22 mouse cellular contexts compared by ENCODE assay signal in genomic region chr9:115994772-115995171, GRCm38 (mm10).
DNase-seq lines count a peak whose midpoint lies in the region; ATAC-seq and TF ChIP-seq lines count a peak whose summit lies in the region.
"Had no signal": no experiment of that assay in that cellular context is flagged by ENCODE, and none has a peak within 500 bp of the region (broad histone marks: within the 10 kb centered on the region; RNA-seq: fewer than 3 reads in every experiment).

No protein-coding gene starts in this region.

- peak; percentile 39 to 52 for DNase-seq in heart, adult 2 months
- DNase-seq in heart, adult 9 months (ENCODE audit: low spot score in 2 of 2): peak; percentile 16 to 26
- DNase-seq in heart, postnatal 4 days: peak; percentile 42
- no peak for DNase-seq in spleen, postnatal 4 days (ENCODE audit: low spot score in 2 of 2)
- DNase-seq: cerebellum, adult 9-10 months; forebrain, postnatal 0 days; kidney, adult 2 months; kidney, postnatal 36 days; layer of hippocampus, adult 9-11 months; liver, embryonic 13.5 days; lung, embryonic 14.5 days; right cerebral cortex, postnatal 14 days; thymus, postnatal 25 days had no signal

- H3K79me2 ChIP-seq in heart, adult 2 months (replicated peaks; ENCODE audit: control insufficient read depth, insufficient read depth, low read length): no peaks in the 10 kb centered on the region

- H3K4me3 ChIP-seq in heart, adult 2 months: no peak overlapping the region
- H3K4me3 ChIP-seq in heart, embryonic 11.5 days (ENCODE audit: low read depth, low read length): no peak overlapping the region
- H3K4me3 ChIP-seq in heart, embryonic 13.5 days: no peak overlapping the region
- no peak overlapping the region for H3K4me3 ChIP-seq in hindbrain, embryonic 12.5 days
- H3K4me3 ChIP-seq: embryonic facial prominence, embryonic 13.5 days; limb, embryonic 13.5 days; liver, embryonic 13.5 days; midbrain, embryonic 10.5 days had no signal

- peaks cover 2% of the 10 kb centered on the region; the same call in 1 of the 2 replicates for H3K4me1 ChIP-seq in heart, adult 2 months (ENCODE audit: control insufficient read depth, insufficient read depth, low read length)
- H3K4me1 ChIP-seq in heart, embryonic 11.5 days (ENCODE audit: control insufficient read depth, insufficient read depth, low read length): 0 out of 2 replicates have a peak, but pooled peaks cover 6% of the 10 kb centered on the region
- peaks cover 31% of the 10 kb centered on the region for H3K4me1 ChIP-seq in heart, embryonic 13.5 days
- H3K4me1 ChIP-seq in hindbrain, embryonic 12.5 days: no peaks in the 10 kb centered on the region
- H3K4me1 ChIP-seq: liver, embryonic 13.5 days; midbrain, embryonic 10.5 days had no signal

- intact Hi-C loops in heart, adult 2 months (cut with DNase I): no loop called here

- no peaks in the 10 kb centered on the region for H3K27me3 ChIP-seq in heart, adult 2 months (ENCODE audit: control insufficient read depth, insufficient read depth, low read length)
- no peaks in the 10 kb centered on the region for H3K27me3 ChIP-seq in heart, embryonic 11.5 days (ENCODE audit: control insufficient read depth, insufficient read depth, low read length)
- no peaks in the 10 kb centered on the region for H3K27me3 ChIP-seq in heart, embryonic 13.5 days (replicated peaks)
- H3K27me3 ChIP-seq in hindbrain, embryonic 12.5 days: no peaks in the 10 kb centered on the region
- H3K27me3 ChIP-seq: embryonic facial prominence, embryonic 13.5 days; limb, embryonic 13.5 days; liver, embryonic 13.5 days had no signal

- H3K9ac ChIP-seq in heart, adult 2 months (ENCODE audit: low read depth, low read length): no peak overlapping the region
- no peak overlapping the region for H3K9ac ChIP-seq in heart, embryonic 11.5 days (ENCODE audit: low read depth, low read length)
- no peak overlapping the region for H3K9ac ChIP-seq in heart, embryonic 13.5 days
- no peak overlapping the region for H3K9ac ChIP-seq in hindbrain, embryonic 12.5 days
- H3K9ac ChIP-seq: embryonic facial prominence, embryonic 13.5 days; forebrain, postnatal 0 days; limb, embryonic 13.5 days; liver, embryonic 13.5 days; lung, embryonic 14.5 days had no signal

- no peak for TF ChIP-seq CTCF in heart, adult 2 months (IDR thresholded peaks at IDR 0.05)

- no peak for TF ChIP-seq EP300 in heart, adult 2 months (IDR thresholded peaks at IDR 0.05; ENCODE audit: insufficient read depth, low read depth, low read length)

- 31% methylated on average over 2 of the region's 2 CpGs for WGBS in heart, adult 2 months
- 65% methylated on average over 2 of the region's 2 CpGs for WGBS in heart, embryonic 11.5 days (ENCODE audit: insufficient replicate concordance)
- 21% methylated on average over 2 of the region's 2 CpGs for WGBS in heart, embryonic 13.5 days
- 83% methylated on average over 2 of the region's 2 CpGs for WGBS in hindbrain, embryonic 12.5 days

- H3K9me3 ChIP-seq in heart, embryonic 11.5 days (replicated peaks; ENCODE audit: control insufficient read depth, low read length): no peaks in the 10 kb centered on the region
- no peaks in the 10 kb centered on the region for H3K9me3 ChIP-seq in heart, embryonic 13.5 days
- H3K9me3 ChIP-seq in hindbrain, embryonic 12.5 days (replicated peaks): 0 out of 2 replicates have a peak, but pooled peaks cover 2% of the 10 kb centered on the region
- H3K9me3 ChIP-seq: embryonic facial prominence, embryonic 13.5 days; liver, embryonic 13.5 days had no signal

- no peak overlapping the region for H3K4me2 ChIP-seq in heart, embryonic 11.5 days
- H3K4me2 ChIP-seq in heart, embryonic 13.5 days: no peak overlapping the region
- no peak overlapping the region for H3K4me2 ChIP-seq in hindbrain, embryonic 12.5 days (replicated peaks)
- H3K4me2 ChIP-seq: embryonic facial prominence, embryonic 13.5 days; limb, embryonic 13.5 days; liver, embryonic 13.5 days; lung, embryonic 14.5 days had no signal

- no peak for ATAC-seq in heart, embryonic 11.5 days (replicated peaks; ENCODE audit: insufficient number of reproducible peaks, low FRiP score, low TSS enrichment)
- no peak for ATAC-seq in heart, embryonic 13.5 days (ENCODE audit: extremely low read depth, insufficient number of reproducible peaks, low FRiP score, low TSS enrichment)
- ATAC-seq in inflammation-experienced regulatory T-cells, adult 6 months: no peak
- no peak for ATAC-seq in hindbrain, embryonic 12.5 days (ENCODE audit: low FRiP score)
- ATAC-seq: forebrain, postnatal 0 days; hindbrain, embryonic 16.5 days had no signal

- TF ChIP-seq POLR2A in heart, adult 2 months (IDR thresholded peaks at IDR 0.05; ENCODE audit: insufficient read depth, low read depth, low read length): no peak

- H3K36me3 ChIP-seq in heart, adult 2 months (ENCODE audit: control insufficient read depth, insufficient read depth, low read length): no peaks in the 10 kb centered on the region
- H3K36me3 ChIP-seq in heart, embryonic 11.5 days (ENCODE audit: control insufficient read depth, insufficient read depth, low read length): no peaks in the 10 kb centered on the region
- no peaks in the 10 kb centered on the region for H3K36me3 ChIP-seq in heart, embryonic 13.5 days
- H3K36me3 ChIP-seq in hindbrain, embryonic 12.5 days: no peaks in the 10 kb centered on the region
- H3K36me3 ChIP-seq: embryonic facial prominence, embryonic 13.5 days; limb, embryonic 13.5 days; liver, embryonic 13.5 days; midbrain, embryonic 10.5 days had no signal

- H3K27ac ChIP-seq in heart, adult 2 months: no peak overlapping the region
- H3K27ac ChIP-seq in heart, embryonic 11.5 days (ENCODE audit: low read depth, low read length): no peak overlapping the region
- H3K27ac ChIP-seq in heart, embryonic 13.5 days (replicated peaks): peak overlapping the region; percentile 20
- H3K27ac ChIP-seq in hindbrain, embryonic 12.5 days: no peak overlapping the region
- H3K27ac ChIP-seq: embryonic facial prominence, embryonic 13.5 days; limb, embryonic 13.5 days; liver, embryonic 13.5 days; macrophage; midbrain, embryonic 10.5 days had no signal

Comparison
In these comparisons a context has a peak if more than half of its experiments do, and no peak if none do; other contexts are left out.
1. DNase-seq: peak in heart, adult 2 months (2 of 2), heart, adult 9 months (2 of 2) and heart, postnatal 4 days (single experiment); none in spleen, postnatal 4 days (0 of 2).